Mouse (Mus musculus) midbrain, embryonic 12.5 days (tissue): Measurements from ENCODE around the gene Ly6g5b. TPM values are rescaled to one million over a fixed set of nuclear protein-coding genes. Genes with fewer than 3 reads are reported as not detected.

ENCODE experiments used
- ATAC-seq: fragments of 200-750 bp; cut with Nextera tagmentation; 2 replicates; pipeline ENCODE4 v1.8.0; 2017; ENCODE audit warnings: low read depth, moderate TSS enrichment, moderate library complexity; ENCODE audit not compliant: low FRiP score
- H3K27ac ChIP-seq: fragments of 300-500 bp; sonication (generic); replicated peaks from 2 replicates; pipeline ENCODE4 v1.5.1; 2016; ENCODE audit warnings: mild to moderate bottlenecking
- H3K27me3 ChIP-seq: fragments of 300-500 bp; sonication (generic); 2 replicates; pipeline ENCODE4 v1.6.1; 2016; ENCODE audit warnings: mild to moderate bottlenecking
- H3K36me3 ChIP-seq: fragments of 300-500 bp; sonication (generic); 2 replicates; pipeline ENCODE4 v1.6.1; 2016
- H3K4me1 ChIP-seq: fragments of 300-500 bp; sonication (generic); 2 replicates; pipeline ENCODE4 v1.6.1; 2016
- H3K4me2 ChIP-seq: fragments of 300-500 bp; sonication (generic); replicated peaks from 2 replicates; pipeline ENCODE4 v1.6.1; 2016; ENCODE audit warnings: mild to moderate bottlenecking, moderate library complexity
- H3K4me3 ChIP-seq: fragments of 300-500 bp; sonication (generic); 2 replicates; pipeline ENCODE4 v1.5.1; 2016; ENCODE audit warnings: mild to moderate bottlenecking
- H3K9ac ChIP-seq: fragments of 300-500 bp; sonication (generic); replicated peaks from 2 replicates; pipeline ENCODE4 v1.6.1; 2016; ENCODE audit warnings: mild to moderate bottlenecking, moderate library complexity
- H3K9me3 ChIP-seq: fragments of 300-500 bp; sonication (generic); 2 replicates; pipeline ENCODE4 v1.6.1; 2016; ENCODE audit warnings: mild to moderate bottlenecking
- WGBS: fragments of 180-500 bp; shearing (Covaris S2); methylation state at CpG from one replicate; pipeline ENCODE4 v1.1.7; 2016; 5-methylcytosine and 5-hydroxymethylcytosine counted together
- polyA plus RNA-seq: library from polyadenylated mRNA; unstranded; fragments of >200 nt; fragmentation: Nextera tagmentation; extraction: Ambion mirVana; gene quantifications from 2 replicates; pipeline ENCODE4 v1.2.1, GENCODE M21; 2016

The Ly6g5b gene
- polyA plus RNA-seq, 1 experiment from 2014 or later, result 1.5 TPM

- H3K9me3 ChIP-seq, result no peaks in the 10 kb centered on the region
- H3K36me3 ChIP-seq, result peaks cover 84% of the 10 kb centered on the region
- no peak overlapping the region for H3K27ac ChIP-seq
- ATAC-seq, result no peak
- no peak overlapping the region for H3K9ac ChIP-seq
- no peak overlapping the region for H3K4me2 ChIP-seq
- H3K4me3 ChIP-seq, result no peak overlapping the region
- no peaks in the 10 kb centered on the region for H3K4me1 ChIP-seq
- H3K27me3 ChIP-seq, result no peaks in the 10 kb centered on the region
- WGBS, result 83% methylated on average over 10 of the region's 10 CpGs
Measured at GRCm38 (mm10) chr17:35100196-35100765, 14.9 kb downstream of the Ly6g5b start.

GRCm38 (mm10) chr17:35097164-35097655 is 18.0 kb downstream of the Ly6g5b start:
- Histone ChIP-seq H3K36me3 (peaks cover 89% of the 10 kb centered on the region), H3K27ac (no peak overlapping the region), H3K4me3 (no peak overlapping the region), H3K9ac (no peak overlapping the region), H3K4me1 (no peaks in the 10 kb centered on the region), H3K4me2 (no peak overlapping the region), H3K9me3 (no peaks in the 10 kb centered on the region), H3K27me3 (no peaks in the 10 kb centered on the region)
- no peak for ATAC-seq
- WGBS, result 71% methylated on average over 12 of the region's 12 CpGs

DNA sequence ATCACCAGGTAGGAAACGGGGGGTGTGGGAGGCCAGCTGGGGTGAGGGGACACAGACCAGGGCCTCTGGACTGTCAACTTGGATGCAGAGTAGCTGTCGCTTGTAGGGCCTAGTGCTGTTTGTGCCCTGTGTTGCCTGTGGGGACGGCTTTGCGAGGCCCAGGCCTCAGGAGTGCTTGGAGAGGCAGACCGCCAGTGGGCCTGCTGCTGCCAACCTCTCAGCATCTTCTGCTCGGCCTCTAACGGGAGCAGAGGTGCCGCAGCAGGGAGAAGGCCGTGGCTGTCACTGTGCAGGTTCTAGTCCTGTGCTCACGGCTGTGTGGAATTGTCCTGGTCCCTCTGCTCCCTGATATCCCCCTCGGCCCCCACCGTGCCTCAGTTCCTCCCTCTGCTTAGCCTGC is 18.6 kb downstream of the Ly6g5b start:
- H3K4me3 ChIP-seq, result no peak overlapping the region
- no peaks in the 10 kb centered on the region for H3K9me3 ChIP-seq
- 0 out of 2 replicates have a peak overlapping the region, but pooled peaks have one; percentile 34 for H3K9ac ChIP-seq
- ATAC-seq, result no peak
- H3K4me1 ChIP-seq, result no peaks in the 10 kb centered on the region
- WGBS, result 87% methylated on average over 12 of the region's 12 CpGs
- H3K27ac ChIP-seq, result no peak overlapping the region
- H3K4me2 ChIP-seq, result no peak overlapping the region
- peaks cover 89% of the 10 kb centered on the region for H3K36me3 ChIP-seq
- H3K27me3 ChIP-seq, result no peaks in the 10 kb centered on the region

DNA sequence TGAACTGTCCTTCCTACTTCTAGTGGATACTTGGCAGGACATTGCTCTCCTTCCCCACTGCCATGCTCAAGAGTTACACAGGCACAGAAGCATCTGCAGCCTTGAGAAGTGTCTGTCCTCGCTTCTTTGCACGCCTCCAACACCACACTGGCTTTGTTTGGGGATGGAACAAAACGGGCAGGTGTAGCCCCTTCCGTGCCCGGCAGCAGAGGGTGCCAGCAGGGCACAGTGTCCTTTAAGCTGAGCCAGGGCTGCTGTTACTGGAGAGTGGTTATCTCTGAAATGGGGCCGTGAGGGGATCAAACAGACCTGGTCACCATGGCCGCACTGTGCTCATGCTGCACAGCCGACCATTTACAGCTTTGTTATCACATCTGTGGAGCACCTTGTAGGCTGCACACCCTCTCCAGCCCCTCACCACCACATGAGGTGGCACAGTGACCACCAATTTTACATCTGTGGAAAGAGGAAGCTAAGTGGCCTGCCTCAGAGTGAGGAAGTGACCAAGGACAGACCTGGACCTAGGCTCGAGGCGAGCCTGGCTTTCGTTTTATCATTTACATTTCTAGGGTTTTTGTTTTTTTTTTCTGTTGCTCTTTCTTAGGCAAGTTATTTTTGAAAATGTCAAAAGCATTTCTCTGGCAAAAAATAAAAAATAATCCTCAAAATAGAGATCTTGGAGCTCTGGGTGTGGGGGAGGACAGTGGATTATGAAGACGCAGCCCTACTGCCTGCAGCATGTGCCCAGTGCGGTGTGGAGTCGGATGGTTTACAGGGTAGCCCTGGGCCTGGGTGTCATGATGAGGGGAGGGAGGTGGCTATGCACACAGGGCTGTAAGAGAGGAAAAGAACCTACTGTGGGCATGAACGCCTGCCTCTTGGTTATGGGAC is 20.5 kb downstream of the Ly6g5b start:
- Histone ChIP-seq H3K36me3 (peaks cover 75% of the 10 kb centered on the region), H3K9ac (no peak overlapping the region), H3K4me2 (no peak overlapping the region), H3K27me3 (no peaks in the 10 kb centered on the region), H3K9me3 (no peaks in the 10 kb centered on the region), H3K27ac (no peak overlapping the region), H3K4me3 (no peak overlapping the region), H3K4me1 (peaks cover 12% of the 10 kb centered on the region)
- ATAC-seq, result no peak
- WGBS, result 91% methylated on average over 15 of the region's 15 CpGs

DNA sequence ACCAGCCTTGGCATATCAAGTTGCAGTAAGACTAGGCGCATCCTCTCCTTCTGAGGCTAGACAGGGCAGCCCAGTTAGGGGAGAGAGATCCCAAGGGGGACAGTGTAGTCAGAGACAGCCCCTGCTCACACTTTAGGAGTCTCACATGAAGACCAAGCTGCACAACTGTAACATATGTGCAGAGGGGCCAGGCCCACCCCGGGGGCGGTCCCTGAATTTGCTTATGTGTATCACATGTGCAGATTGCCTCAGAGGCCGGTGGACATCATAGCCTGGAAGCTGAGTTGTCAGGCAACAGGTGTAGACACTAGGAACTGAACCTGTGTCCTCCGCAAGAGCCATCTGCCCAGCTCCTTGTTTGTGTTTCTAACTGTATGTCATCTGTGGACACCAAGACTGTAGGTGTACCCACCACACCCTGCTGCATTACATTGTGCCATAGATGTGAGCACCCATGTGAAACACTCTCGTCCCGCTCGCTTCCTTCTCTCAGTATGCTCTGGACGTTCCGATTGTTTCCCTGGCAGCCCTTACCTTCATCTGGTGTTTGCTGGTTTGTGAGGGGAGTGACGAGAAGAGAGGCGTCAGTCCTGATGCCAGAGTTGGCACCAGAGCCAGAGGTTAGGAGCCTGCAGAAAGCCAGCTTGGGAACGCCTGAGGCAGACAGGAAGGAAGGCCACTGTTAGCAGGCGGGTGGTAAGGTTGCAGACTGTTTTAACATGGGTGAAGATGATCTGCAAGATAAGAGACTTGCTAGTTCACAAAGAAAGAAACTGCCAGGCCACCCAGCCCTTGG is 22.6 kb downstream of the Ly6g5b start:
- Histone ChIP-seq H3K4me1 (peaks cover 13% of the 10 kb centered on the region), H3K4me3 (no peak overlapping the region), H3K9me3 (no peaks in the 10 kb centered on the region), H3K36me3 (peaks cover 54% of the 10 kb centered on the region), H3K4me2 (no peak overlapping the region), H3K27ac (no peak overlapping the region), H3K27me3 (no peaks in the 10 kb centered on the region), H3K9ac (no peak overlapping the region)
- ATAC-seq, result no peak
- 91% methylated on average over 14 of the region's 14 CpGs for WGBS

DNA sequence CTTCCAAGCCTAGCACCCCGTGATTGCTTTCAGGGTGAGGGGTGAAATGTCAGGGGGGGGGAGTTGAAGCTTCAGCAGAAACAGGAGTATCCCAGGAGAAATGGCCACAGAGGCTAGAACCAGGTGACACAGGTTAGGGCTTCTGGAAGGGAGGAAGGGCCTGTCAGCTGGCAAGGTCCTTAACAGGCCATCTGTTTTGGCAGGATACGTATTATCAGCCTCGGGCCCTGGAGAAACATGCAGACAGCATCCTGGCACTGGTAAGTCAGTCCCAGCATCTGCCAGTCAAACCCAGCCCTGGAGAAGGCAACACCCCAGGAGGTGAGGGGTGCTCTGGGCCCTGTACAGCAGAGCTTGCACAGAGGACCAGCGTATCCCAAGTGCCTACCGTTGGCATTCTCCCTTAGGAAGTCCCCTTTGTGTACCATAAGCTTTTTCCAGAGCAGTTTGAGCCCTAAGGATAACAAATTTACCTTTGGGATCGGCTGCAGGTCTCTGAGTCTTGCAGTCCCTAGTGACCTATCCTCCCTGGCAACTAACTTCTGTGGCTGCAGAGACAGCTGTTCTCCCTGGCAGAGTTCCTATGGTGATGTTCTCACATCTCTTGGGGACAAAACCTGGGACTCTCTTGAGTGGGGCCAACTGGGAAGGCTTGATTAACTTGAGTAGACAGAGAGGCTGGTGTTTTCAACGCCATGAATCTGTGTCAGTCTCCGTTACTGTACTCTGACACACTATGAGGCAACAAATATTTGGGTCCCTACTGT is 24.9 kb downstream of the Ly6g5b start:
- Histone ChIP-seq H3K4me1 (peaks cover 13% of the 10 kb centered on the region), H3K4me3 (peak overlapping the region; percentile 68), H3K4me2 (peak overlapping the region; percentile 59), H3K27ac (no peak overlapping the region), H3K9ac (peak overlapping the region; percentile 82), H3K36me3 (peaks cover 33% of the 10 kb centered on the region), H3K27me3 (no peaks in the 10 kb centered on the region), H3K9me3 (no peaks in the 10 kb centered on the region)
- no peak for ATAC-seq
- 74% methylated on average over 8 of the region's 8 CpGs for WGBS

DNA sequence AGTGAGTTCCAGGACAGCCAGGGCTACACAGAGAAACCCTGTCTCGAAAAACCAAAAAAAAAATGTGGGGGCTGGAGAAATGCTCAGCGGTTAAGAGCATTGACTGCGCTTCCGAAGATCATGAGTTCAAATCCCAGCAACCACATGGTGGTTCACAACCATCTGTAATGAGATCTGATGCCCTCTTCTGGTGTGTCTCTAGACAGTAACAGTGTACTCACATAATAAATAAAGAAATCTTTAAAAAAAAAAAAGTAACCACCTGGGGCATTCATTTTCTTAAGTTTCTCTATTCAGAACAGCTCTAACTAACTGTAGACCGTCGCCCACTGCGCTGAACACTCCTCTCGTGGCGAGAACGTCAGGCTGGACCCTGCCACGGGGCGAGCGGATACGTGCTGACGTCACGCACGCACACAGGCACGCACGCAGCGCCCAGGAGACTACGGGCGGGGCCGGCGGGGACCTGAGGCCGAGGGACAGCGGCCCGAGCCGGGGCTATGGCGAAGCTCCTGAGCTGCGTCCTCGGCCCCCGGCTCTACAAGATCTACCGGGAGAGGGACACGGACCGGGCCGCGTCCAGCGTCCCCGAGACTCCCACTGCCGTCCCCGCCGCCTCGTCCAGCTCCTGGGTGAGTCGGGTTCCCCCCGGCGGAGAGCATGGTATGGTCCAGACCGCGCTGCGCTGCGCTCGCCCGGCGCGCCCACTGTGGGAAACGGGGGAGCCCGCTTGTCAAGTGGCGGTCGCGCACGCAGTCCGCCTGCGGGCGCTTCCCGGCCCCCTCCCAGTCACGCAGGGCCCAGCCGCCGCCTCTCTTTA is 26.2 kb downstream of the Ly6g5b start, which contains the start of gene Abhd16a:
TSS of gene Abhd16a (plus strand) at position 439 of the 820 bp plus-strand sequence.
- H3K36me3 ChIP-seq, result peaks cover 23% of the 10 kb centered on the region
- H3K9me3 ChIP-seq, result no peaks in the 10 kb centered on the region
- H3K4me2 ChIP-seq, result peak within 1 kb of the TSS; percentile 59
- peak; percentile 98 for ATAC-seq
- peaks cover 13% of the 10 kb centered on the region for H3K4me1 ChIP-seq
- peak within 1 kb of the TSS; percentile 82 for H3K9ac ChIP-seq
- H3K4me3 ChIP-seq, result peak within 1 kb of the TSS; percentile 68
- no peaks in the 10 kb centered on the region for H3K27me3 ChIP-seq
- peak within 1 kb of the TSS; percentile 97 for H3K27ac ChIP-seq
- 4% methylated on average over 66 of the region's 67 CpGs for WGBS

DNA sequence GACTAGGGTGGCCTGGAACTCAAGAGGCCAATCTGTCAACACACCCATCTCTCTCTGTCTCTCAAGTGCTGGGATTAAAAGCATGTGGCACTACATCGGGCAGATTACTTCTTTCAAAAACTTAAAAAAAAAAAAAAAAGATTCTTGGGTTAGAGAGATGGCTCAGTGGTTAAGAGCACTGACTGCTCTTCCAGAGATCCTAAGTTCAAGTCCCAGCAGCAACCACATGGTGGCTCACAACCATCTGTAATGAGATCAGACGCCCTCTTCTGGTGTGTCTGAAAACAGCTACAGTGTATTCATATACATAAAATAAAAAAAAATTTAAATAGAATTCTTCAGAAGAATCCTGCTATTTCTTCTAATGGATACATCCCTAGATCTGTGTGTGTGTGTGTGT is 27.1 kb downstream of the Ly6g5b start:
- no peak overlapping the region for H3K9ac ChIP-seq
- WGBS, result 54% methylated on average over 2 of the region's 2 CpGs
- H3K27me3 ChIP-seq, result no peaks in the 10 kb centered on the region
- no peak overlapping the region for H3K4me3 ChIP-seq
- no peaks in the 10 kb centered on the region for H3K9me3 ChIP-seq
- H3K27ac ChIP-seq, result no peak overlapping the region
- peaks cover 20% of the 10 kb centered on the region for H3K36me3 ChIP-seq
- no peak for ATAC-seq
- H3K4me2 ChIP-seq, result no peak overlapping the region
- peaks cover 13% of the 10 kb centered on the region for H3K4me1 ChIP-seq

DNA sequence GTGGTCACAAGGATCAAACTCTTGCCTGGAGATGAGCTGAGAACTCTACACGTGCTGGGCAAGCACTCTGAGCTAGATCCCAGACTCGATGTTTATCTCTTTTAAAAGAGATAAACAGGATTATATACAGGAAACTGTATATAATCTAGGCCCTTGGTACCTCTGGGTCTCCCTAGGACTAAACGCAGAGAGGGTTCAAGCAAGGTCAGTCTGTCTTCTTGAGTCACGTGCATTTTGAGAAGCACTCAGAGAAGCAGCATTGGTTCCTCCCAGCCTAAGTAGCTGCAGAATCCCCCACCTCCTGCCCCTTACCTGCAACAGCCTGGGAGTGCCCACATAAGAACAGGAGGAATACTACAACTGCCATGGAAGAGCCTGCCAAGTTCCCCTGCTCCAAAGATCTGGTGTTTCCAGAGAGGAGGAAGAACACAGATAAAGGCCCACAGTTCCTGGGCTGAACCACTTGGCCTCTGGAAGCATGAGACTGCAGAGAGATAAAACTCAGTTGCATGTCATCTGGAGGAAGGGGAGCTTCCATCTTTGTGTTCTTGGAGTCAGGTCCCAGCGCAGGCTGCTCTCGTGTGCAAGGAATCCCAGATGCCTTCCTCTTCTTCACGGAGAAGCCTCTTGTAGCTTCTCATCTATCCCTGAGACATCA is 29.9 kb downstream of the Ly6g5b start, which contains the start of gene Ly6g6f:
TSS of gene Ly6g6f (minus strand) at position 403 of the 658 bp plus-strand sequence.
- Histone ChIP-seq H3K27ac (no peak within 1 kb of the TSS), H3K36me3 (no peaks in the 10 kb centered on the region), H3K9me3 (no peaks in the 10 kb centered on the region), H3K27me3 (no peaks in the 10 kb centered on the region), H3K4me3 (no peak within 1 kb of the TSS), H3K4me2 (no peak within 1 kb of the TSS), H3K9ac (no peak within 1 kb of the TSS), H3K4me1 (peaks cover 7% of the 10 kb centered on the region)
- no peak for ATAC-seq
- WGBS, result 87% methylated on average over 7 of the region's 7 CpGs

DNA sequence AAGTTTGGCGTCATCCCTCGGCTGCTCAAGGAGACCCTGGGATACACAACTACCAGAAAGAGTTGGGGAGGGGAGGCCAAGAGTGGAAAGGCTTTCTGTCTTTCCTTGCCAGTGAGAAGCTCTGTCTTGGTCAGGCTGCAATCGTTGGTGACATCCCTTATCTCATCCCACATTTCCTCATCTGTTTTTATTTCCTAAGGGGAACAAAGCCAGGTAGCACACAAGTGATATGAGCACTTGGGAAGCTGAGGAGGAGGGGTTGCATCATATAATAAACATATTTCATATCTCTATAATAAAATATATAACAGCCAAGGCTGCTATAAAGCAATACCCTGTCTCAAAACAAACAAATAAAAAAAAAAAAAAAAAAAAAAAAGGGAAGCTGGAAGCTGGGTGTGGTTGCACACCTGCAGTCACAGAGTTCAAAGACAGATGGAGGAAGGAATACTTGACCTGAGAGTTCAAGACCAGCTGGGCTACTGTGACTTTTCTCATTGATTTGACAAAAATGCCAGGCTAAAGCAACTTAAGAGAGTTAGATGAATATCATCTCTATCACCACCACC is 31.2 kb downstream of the Ly6g5b start:
- Histone ChIP-seq H3K27me3 (peaks cover 5% of the 10 kb centered on the region; the same call in 1 of the 2 replicates), H3K36me3 (no peaks in the 10 kb centered on the region), H3K27ac (no peak overlapping the region), H3K9ac (no peak overlapping the region), H3K9me3 (no peaks in the 10 kb centered on the region), H3K4me1 (no peaks in the 10 kb centered on the region), H3K4me2 (no peak overlapping the region), H3K4me3 (no peak overlapping the region)
- no peak for ATAC-seq
- WGBS, result 89% methylated on average over 3 of the region's 3 CpGs
